Mouse (Mus musculus): ENCODE results near the gene Fbxo44.

GRCm38 (mm10) chr4:148171261-148171660, 11.0 kb upstream of the Fbxo44 start:
- TF ChIP-seq POLR2A (IDR thresholded peaks at IDR 0.05; ENCODE audit: low read depth, low read length) (no peak), CTCF (IDR thresholded peaks at IDR 0.05; ENCODE audit: borderline replicate concordance, insufficient read depth, low read length) (no peak)

Data from embryonic fibroblast, embryonic 13.5 days (primary cell).